Mouse (Mus musculus): ENCODE measurements around the gene Galnt7. TPM values are rescaled to one million over a fixed set of nuclear protein-coding genes. Genes with fewer than 3 reads are reported as not detected.
A peak's percentile ranks its signal among the peaks of the same experiment; 100 is the strongest.

The Galnt7 gene
- total RNA-seq, 1 experiment, result 17.7 TPM

DNA sequence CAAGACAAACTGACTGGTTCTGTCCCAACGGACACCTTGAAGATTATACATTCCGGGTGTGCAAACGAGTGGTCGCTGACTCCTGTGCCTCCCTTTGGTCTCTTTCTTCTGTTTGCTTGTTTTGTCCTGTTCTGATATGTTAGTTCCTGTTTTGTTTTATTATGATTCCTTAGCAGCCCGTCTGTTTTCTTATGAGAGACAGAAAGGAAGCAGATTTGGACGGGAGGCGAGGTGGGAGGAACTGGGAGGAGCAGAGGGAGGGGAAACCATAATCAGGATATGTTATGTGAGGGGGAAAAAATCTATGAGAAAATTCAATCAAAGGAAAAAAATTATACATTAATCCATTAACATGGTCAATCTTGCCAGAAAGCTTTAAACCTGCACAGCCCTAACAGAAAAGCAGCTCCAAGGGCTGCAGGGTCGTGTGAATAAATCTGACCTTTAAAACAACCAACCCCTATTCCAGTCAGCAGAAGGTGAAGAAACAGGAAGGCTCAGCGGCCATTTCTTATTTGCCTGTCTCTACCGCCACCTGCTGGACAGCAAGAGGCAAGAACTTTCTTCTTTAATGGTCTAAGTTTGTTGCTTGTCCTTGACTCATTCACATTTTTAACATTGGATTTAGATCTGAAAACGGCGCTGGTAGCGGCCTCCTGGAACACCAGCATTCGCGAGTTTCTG lies 122.0 kb downstream of the Galnt7 start:
- Histone ChIP-seq H3K27ac (ENCODE audit: insufficient read depth, low read depth, low read length, poor library complexity, severe bottlenecking) (no peak overlapping the region), H3K4me1 (ENCODE audit: control insufficient read depth in 2 of 2, insufficient read depth in 2 of 2, low read length in 2 of 2, poor library complexity in 1 of 2) (no peaks in the 10 kb centered on the region), H3K4me3 (ENCODE audit: insufficient read depth in 1 of 2, low read depth in 1 of 2, low read length in 2 of 2, poor library complexity in 1 of 2, severe bottlenecking in 1 of 2) (no peak overlapping the region), H3K9me3 (ENCODE audit: control insufficient read depth, insufficient read depth, low read depth, low read length) (no peaks in the 10 kb centered on the region), H3K9ac (ENCODE audit: insufficient read depth, low read depth, low read length, poor library complexity, severe bottlenecking) (no peak overlapping the region), H3K36me3 (ENCODE audit: control insufficient read depth, insufficient read depth, low read length, poor library complexity, severe bottlenecking) (peaks cover 3% of the 10 kb centered on the region; the same call in 1 of the 2 replicates)
- peak; percentile 85 for DNase-seq (ENCODE audit: low read depth, low spot score)
- TF ChIP-seq HCFC1 (IDR thresholded peaks at IDR 0.05; ENCODE audit: borderline replicate concordance, insufficient read depth, low read length) (no peak), ZC3H11A (IDR thresholded peaks at IDR 0.05; ENCODE audit: borderline replicate concordance, low read depth, low read length) (peak; percentile 98), ZNF384 (IDR thresholded peaks at IDR 0.05; ENCODE audit: low read depth, low read length) (no peak), MAFK (IDR thresholded peaks at IDR 0.05; ENCODE audit: insufficient read depth, low read depth, low read length) (no peak), CHD2 (IDR thresholded peaks at IDR 0.05; ENCODE audit: low read depth, low read length) (no peak)
- in situ Hi-C loops (cut with MboI; ENCODE audit: low sequenced_read_pairs in 2 of 2, unreplicated experiment in 2 of 2), result loop anchor here (5.0 to 10.0 kb wide), 2 partner anchors 99 to 264 kb away; no protein-coding TSS in a partner anchor

DNA sequence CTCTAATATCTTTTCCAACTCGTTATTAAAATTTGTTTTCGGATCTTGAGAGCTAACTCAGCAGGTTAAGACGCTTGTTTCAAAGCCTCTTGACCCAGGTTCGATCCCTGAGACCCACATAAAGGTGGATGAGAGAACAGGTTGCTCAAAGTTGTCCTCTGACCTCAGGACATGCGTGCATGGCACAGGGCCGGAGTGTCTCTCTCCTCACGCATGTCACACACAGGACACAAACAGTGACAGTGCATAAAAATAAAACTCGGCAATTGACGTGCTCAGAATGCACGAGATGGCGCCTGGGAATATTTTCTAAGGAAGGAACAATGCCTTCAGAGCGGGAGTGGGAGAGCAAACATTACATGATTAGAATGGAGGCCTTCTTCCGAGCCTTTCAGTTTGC lies 122.6 kb downstream of the Galnt7 start:
- H3K4me3 ChIP-seq (ENCODE audit: insufficient read depth in 1 of 2, low read depth in 1 of 2, low read length in 2 of 2, poor library complexity in 1 of 2, severe bottlenecking in 1 of 2), result no peak overlapping the region
- no peak overlapping the region for H3K9ac ChIP-seq (ENCODE audit: insufficient read depth, low read depth, low read length, poor library complexity, severe bottlenecking)
- no peak overlapping the region for H3K27ac ChIP-seq (ENCODE audit: insufficient read depth, low read depth, low read length, poor library complexity, severe bottlenecking)
- no peak for TF ChIP-seq ZNF384 (IDR thresholded peaks at IDR 0.05; ENCODE audit: low read depth, low read length)
- no peak for TF ChIP-seq MAFK (IDR thresholded peaks at IDR 0.05; ENCODE audit: insufficient read depth, low read depth, low read length)
- TF ChIP-seq CHD2 (IDR thresholded peaks at IDR 0.05; ENCODE audit: low read depth, low read length), result no peak
- no peak for TF ChIP-seq HCFC1 (IDR thresholded peaks at IDR 0.05; ENCODE audit: borderline replicate concordance, insufficient read depth, low read length)
- no peak for TF ChIP-seq ZC3H11A (IDR thresholded peaks at IDR 0.05; ENCODE audit: borderline replicate concordance, low read depth, low read length)
- in situ Hi-C loops (cut with MboI; ENCODE audit: low sequenced_read_pairs in 2 of 2, unreplicated experiment in 2 of 2), result loop anchor here (5.0 to 10.0 kb wide), 2 partner anchors 98 to 265 kb away; no protein-coding TSS in a partner anchor
- H3K9me3 ChIP-seq (ENCODE audit: control insufficient read depth, insufficient read depth, low read depth, low read length), result no peaks in the 10 kb centered on the region
- no peaks in the 10 kb centered on the region for H3K4me1 ChIP-seq (ENCODE audit: control insufficient read depth in 2 of 2, insufficient read depth in 2 of 2, low read length in 2 of 2, poor library complexity in 1 of 2)
- DNase-seq (ENCODE audit: low read depth, low spot score), result no peak
- peaks cover 3% of the 10 kb centered on the region; the same call in 1 of the 2 replicates for H3K36me3 ChIP-seq (ENCODE audit: control insufficient read depth, insufficient read depth, low read length, poor library complexity, severe bottlenecking)

DNA sequence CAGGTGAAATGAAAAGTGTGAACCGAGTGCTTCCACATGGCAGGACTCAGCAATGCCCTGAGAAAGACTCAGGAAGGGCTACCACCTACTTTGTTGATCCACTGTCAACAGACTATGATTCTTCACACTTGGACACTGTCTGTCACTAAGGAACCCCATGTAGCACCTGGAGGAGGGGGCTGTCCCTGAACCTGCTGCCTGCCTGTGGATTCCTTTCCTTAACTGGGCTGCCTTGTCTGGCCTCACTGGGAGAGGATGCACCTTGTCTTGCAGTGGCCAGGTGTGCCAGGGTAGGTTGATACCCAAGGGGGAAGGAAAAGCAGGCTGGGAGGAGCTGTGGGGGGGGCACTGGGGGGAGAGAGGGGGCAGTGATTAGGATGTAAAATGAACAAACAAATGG lies 124.8 kb downstream of the Galnt7 start:
- H3K27ac ChIP-seq (ENCODE audit: insufficient read depth, low read depth, low read length, poor library complexity, severe bottlenecking), result no peak overlapping the region
- in situ Hi-C loops (cut with MboI; ENCODE audit: low sequenced_read_pairs in 2 of 2, unreplicated experiment in 2 of 2), result no loop called here
- DNase-seq (ENCODE audit: low read depth, low spot score), result no peak
- H3K36me3 ChIP-seq (ENCODE audit: control insufficient read depth, insufficient read depth, low read length, poor library complexity, severe bottlenecking), result no peaks in the 10 kb centered on the region; the same call in none of the 2 replicates
- TF ChIP-seq MAFK (IDR thresholded peaks at IDR 0.05; ENCODE audit: insufficient read depth, low read depth, low read length) (no peak), CHD2 (IDR thresholded peaks at IDR 0.05; ENCODE audit: low read depth, low read length) (no peak), ZC3H11A (IDR thresholded peaks at IDR 0.05; ENCODE audit: borderline replicate concordance, low read depth, low read length) (no peak), ZNF384 (IDR thresholded peaks at IDR 0.05; ENCODE audit: low read depth, low read length) (no peak), HCFC1 (IDR thresholded peaks at IDR 0.05; ENCODE audit: borderline replicate concordance, insufficient read depth, low read length) (no peak)
- no peak overlapping the region for H3K4me3 ChIP-seq (ENCODE audit: insufficient read depth in 1 of 2, low read depth in 1 of 2, low read length in 2 of 2, poor library complexity in 1 of 2, severe bottlenecking in 1 of 2)
- H3K9me3 ChIP-seq (ENCODE audit: control insufficient read depth, insufficient read depth, low read depth, low read length), result peaks cover 3% of the 10 kb centered on the region; the same call in 1 of the 2 replicates
- H3K4me1 ChIP-seq (ENCODE audit: control insufficient read depth in 2 of 2, insufficient read depth in 2 of 2, low read length in 2 of 2, poor library complexity in 1 of 2), result no peaks in the 10 kb centered on the region
- no peak overlapping the region for H3K9ac ChIP-seq (ENCODE audit: insufficient read depth, low read depth, low read length, poor library complexity, severe bottlenecking)

DNA sequence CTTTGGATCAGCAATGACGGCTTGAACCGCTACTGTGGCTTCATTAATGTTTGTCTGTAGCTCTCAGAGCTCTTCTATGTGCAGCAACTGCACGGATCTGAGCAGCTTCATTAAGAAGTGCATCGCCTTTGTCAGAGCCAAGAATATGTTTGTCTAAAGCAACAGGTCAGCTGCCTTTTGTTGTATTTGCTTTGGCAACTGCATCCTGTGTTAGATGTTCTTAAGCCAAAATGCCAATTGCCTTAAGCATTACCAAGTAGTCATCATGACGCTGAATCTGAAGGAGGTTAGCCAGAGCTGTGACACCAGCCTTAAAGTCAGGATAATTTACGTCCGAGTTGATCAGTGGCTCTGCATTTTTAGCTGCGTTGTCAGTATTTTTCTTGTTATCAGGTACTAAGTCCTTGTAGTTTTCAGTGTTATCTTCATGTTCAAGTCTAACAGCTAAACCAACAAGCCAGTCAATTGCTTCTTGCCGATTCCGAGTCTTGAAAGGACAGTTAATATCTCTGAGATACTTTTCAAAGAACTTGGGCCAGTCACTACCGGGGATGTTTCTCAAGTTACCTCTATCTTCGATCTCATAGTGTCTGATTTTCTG lies 132.5 kb downstream of the Galnt7 start:
- TF ChIP-seq ZC3H11A (IDR thresholded peaks at IDR 0.05; ENCODE audit: borderline replicate concordance, low read depth, low read length) (no peak), CHD2 (IDR thresholded peaks at IDR 0.05; ENCODE audit: low read depth, low read length) (no peak), HCFC1 (IDR thresholded peaks at IDR 0.05; ENCODE audit: borderline replicate concordance, insufficient read depth, low read length) (no peak), ZNF384 (IDR thresholded peaks at IDR 0.05; ENCODE audit: low read depth, low read length) (no peak), MAFK (IDR thresholded peaks at IDR 0.05; ENCODE audit: insufficient read depth, low read depth, low read length) (no peak)
- in situ Hi-C loops (cut with MboI; ENCODE audit: low sequenced_read_pairs in 2 of 2, unreplicated experiment in 2 of 2), result no loop called here
- Histone ChIP-seq H3K9me3 (ENCODE audit: control insufficient read depth, insufficient read depth, low read depth, low read length) (peaks cover 3% of the 10 kb centered on the region; the same call in 1 of the 2 replicates), H3K4me1 (ENCODE audit: control insufficient read depth in 2 of 2, insufficient read depth in 2 of 2, low read length in 2 of 2, poor library complexity in 1 of 2) (0 out of 4 replicates have a peak, but pooled peaks cover 0 to 2% of the 10 kb centered on the region in 2 experiments), H3K9ac (ENCODE audit: insufficient read depth, low read depth, low read length, poor library complexity, severe bottlenecking) (no peak overlapping the region), H3K4me3 (ENCODE audit: insufficient read depth in 1 of 2, low read depth in 1 of 2, low read length in 2 of 2, poor library complexity in 1 of 2, severe bottlenecking in 1 of 2) (no peak overlapping the region), H3K36me3 (ENCODE audit: control insufficient read depth, insufficient read depth, low read length, poor library complexity, severe bottlenecking) (peaks cover 4% of the 10 kb centered on the region), H3K27ac (ENCODE audit: insufficient read depth, low read depth, low read length, poor library complexity, severe bottlenecking) (no peak overlapping the region)
- DNase-seq (ENCODE audit: low read depth, low spot score), result no peak

Data from ES-E14 (cell line).